Mouse (Mus musculus): ENCODE measurements around the gene Ap2s1. TPM values are rescaled to one million over a fixed set of nuclear protein-coding genes. Genes with fewer than 3 reads are reported as not detected.

Ap2s1 gene
- total RNA-seq, 2 experiments from 2014 or later, result 278 to 295 TPM

DNA sequence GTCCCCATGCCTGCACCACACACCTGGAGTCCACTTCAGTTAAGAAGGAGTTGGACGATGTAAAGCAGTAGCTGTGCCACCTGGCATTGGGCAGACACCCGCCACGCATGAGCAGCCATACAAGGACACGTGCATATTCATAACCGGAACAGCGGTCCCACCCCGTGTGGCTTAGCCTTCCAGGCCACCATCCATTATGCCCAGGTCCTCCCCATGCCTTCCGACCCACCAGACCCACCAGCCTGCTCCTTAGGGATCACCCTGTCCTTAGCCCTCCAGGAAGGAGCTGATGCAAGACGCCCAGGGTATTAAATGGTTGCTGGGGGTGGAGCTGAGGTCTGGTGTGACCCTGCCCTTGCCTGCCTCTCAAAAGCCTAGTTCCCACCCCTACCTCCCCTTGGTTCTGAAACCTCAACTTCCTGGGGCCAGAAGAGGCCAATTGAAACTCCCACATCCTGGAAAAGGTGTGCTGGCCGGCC, 46.3 kb downstream of the Ap2s1 start:
- DNase-seq (ENCODE audit: low spot score in 2 of 2), result no peak
- intact Hi-C loops (cut with DNase I), result no loop called here

DNA sequence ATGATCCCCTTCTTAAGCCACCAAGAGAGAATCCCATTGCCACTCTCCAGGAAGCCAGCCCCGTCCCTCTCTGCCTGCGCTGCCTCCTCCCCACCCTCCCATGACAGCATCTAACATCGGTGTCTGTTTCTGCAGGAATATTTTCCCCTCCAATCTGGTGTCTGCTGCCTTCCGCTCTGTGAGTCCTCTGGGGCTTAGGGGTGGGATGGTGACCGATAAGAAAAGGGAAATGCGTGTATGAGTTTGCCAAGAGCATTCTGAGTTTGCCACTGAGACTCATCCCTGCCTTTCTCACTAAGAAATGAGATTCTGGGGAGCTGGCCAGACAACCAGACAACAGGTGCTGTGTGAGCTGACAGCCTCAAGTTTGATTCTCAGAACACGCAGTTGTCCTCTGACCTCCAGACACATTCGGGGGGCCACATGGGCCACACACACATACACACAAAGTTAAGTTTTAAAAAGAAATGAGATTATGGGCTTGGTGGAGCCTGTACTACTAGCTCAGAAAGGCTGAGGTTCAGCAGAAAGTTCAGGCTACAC, 47.4 kb downstream of the Ap2s1 start:
- DNase-seq (ENCODE audit: low spot score in 2 of 2), result no peak
- intact Hi-C loops (cut with DNase I), result no loop called here

DNA sequence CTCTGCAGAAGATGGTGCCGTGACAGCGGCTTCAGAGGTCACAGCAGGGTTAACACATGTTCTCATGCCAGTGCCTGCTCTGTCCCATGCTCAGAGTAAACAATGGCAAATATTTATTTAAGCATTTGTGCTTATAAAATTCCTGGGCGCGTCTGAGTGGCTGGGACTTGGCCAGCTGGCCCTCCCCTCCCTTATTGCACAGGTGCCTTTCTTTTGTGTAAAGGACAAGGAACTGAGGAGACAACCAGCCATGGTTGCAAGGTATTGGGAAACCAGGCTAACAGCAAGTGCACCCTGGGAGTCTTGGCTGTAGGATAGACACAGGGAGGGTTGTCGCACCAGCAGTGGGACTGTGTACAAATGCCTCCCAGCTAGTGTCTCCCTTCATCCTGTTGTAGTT, 54.1 kb downstream of the Ap2s1 start:
- no peak for DNase-seq (ENCODE audit: low spot score in 2 of 2)
- intact Hi-C loops (cut with DNase I), result loop anchor here (5.0 kb wide), 1 partner anchor 145 kb away; no protein-coding TSS in a partner anchor

DNA sequence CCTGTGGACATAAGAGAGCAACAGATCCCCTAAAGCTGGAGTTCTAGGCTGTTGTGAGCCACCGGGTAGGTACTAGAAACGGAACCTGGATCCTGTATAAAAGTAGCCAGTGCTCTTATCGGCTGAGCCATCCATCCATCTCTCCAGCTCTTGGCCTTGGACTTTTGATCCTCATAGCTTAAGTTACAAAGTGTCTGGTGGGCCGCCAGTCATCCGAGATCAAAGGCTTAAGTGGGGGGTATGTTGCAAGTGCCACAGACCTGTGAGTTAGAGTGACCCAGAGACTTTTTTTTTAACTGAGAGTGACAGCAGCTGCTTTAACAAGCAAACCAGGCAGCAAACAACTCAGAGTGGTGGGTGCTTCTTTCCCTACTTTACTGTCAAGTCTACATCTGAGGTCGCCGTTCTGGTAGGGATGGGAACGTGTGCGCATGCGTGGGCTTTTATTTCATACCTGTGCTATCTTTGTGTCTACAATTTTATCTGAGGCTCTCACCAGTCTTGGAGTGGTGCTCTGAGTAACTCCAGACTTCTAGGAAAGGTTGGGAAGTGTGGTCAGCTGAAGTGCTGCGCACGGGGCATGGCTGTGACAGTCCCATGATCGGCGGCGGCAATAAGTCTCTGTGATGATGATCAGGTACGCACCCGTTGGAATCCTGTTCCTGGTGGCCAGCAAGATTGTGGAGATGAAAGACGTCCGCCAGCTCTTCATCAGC, 55.0 kb downstream of the Ap2s1 start:
- intact Hi-C loops (cut with DNase I), result loop anchor here (5.0 kb wide), 1 partner anchor 146 kb away; no protein-coding TSS in a partner anchor
- no peak for DNase-seq (ENCODE audit: low spot score in 2 of 2)

DNA sequence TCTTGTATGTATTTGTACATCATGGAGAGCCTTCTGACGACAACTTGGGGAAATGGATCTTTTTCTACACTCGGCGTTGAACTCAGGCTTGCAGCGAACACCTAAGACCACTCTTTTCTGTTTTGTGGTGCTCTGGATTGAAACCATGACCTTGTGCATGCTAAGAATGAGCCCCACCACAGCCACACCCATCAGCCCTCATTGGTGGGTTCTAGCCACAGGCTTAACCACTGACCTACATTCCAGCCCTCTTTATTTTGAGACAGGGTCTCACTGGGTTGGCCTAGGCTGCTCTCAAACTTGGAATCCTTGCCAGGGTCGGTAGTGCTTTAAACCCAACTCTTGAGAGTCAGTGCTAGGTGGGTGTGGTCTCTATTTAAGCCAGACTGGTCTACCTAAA, 56.7 kb downstream of the Ap2s1 start:
- DNase-seq (ENCODE audit: low spot score in 2 of 2), result no peak
- intact Hi-C loops (cut with DNase I), result loop anchor here (5.0 kb wide), 1 partner anchor 148 kb away; no protein-coding TSS in a partner anchor

Other genes with a start within 250 kb of the Ap2s1 start
- 100 to 1,000 TPM; 137 to 139 TPM for gene Arhgap35, start 123.4 kb upstream of the Ap2s1 start, total RNA-seq (2021)
- not detected for gene Ceacam15, start 62.7 kb upstream of the Ap2s1 start, total RNA-seq (2021)
- under 1 TPM in 1 of 2 experiments, not detected in 1; 0.25 TPM for gene Ceacam9, start 16.5 kb upstream of the Ap2s1 start, total RNA-seq (2021)
- gene Slc1a5, start 42.9 kb downstream of the Ap2s1 start, total RNA-seq (2021), result 1 to 10 TPM; 3.9 to 4.9 TPM
- gene Strn4, start 77.5 kb downstream of the Ap2s1 start, total RNA-seq (2021), result 100 to 1,000 TPM; 314 to 335 TPM
- gene Fkrp, start 78.3 kb downstream of the Ap2s1 start, total RNA-seq (2021), result 10 to 100 TPM; 47.7 to 50.8 TPM
- gene Prkd2, start 104.5 kb downstream of the Ap2s1 start, total RNA-seq (2021), result 1 to 10 TPM; 3.8 to 7.3 TPM
- 100 to 1,000 TPM; 176 to 184 TPM for gene Dact3, start 136.9 kb downstream of the Ap2s1 start, total RNA-seq (2021)
- 1 to 10 TPM; 2.5 to 4.0 TPM for gene Gng8, start 153.4 kb downstream of the Ap2s1 start, total RNA-seq (2021)
- under 1 TPM; 0.14 to 0.16 TPM for gene Ptgir, start 168.1 kb downstream of the Ap2s1 start, total RNA-seq (2021)
- 1,000 to 10,000 TPM; 1,837 to 1,919 TPM for gene Calm3, start 185.7 kb downstream of the Ap2s1 start, total RNA-seq (2021)
- 100 to 1,000 TPM; 268 to 274 TPM for gene Pnmal2, start 206.3 kb downstream of the Ap2s1 start, total RNA-seq (2021)
- gene Pnmal1, start 221.3 kb downstream of the Ap2s1 start, total RNA-seq (2021), result 100 to 1,000 TPM; 107 to 115 TPM
- 10 to 100 TPM; 62.3 to 64.9 TPM for gene Gm42372, start 244.7 kb downstream of the Ap2s1 start, total RNA-seq (2021)